In the genomic region with DNA sequence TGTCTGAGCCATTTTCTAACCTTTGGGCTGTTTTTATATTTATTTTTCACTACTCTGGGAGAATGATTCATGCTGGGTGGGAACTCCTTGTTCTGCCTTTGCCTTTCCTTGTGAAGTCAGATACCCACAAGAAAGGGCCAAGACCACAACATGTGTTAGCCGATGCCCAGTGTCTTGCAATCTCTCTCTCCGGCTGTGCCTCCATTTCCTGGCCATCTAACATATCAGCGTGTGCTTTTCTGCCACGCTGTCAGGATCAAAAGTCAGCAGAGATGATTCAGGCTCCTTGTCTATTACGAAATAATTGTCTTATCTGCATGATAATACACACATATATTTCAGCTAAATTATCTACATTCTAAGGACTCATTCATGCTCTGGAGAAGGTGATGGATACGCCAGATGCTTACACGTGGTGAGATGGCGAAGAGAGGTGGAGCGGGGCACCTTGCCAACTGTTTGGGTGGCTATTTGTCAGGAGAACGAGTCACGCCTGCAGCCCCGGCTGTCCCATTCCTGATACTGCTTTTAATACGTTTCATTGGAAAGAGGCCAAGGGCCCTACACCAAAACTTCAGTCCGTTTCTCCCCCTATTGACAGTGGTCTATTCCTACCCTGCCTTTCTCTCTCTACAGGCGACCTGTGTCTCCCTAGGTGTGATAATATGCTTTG, we compare ENCODE assay signal across 12 mouse cellular contexts.
DNase-seq lines count a peak whose midpoint lies in the region; ATAC-seq and TF ChIP-seq lines count a peak whose summit lies in the region.
"Had no signal": no experiment of that assay in that cellular context is flagged by ENCODE, and none has a peak within 500 bp of the region (broad histone marks: within the 10 kb centered on the region; RNA-seq: fewer than 3 reads in every experiment).

No protein-coding gene starts in this region.

- H3K9me3 ChIP-seq in lung, postnatal 0 days (ENCODE audit: low read length) = no peaks in the 10 kb centered on the region

- intact Hi-C loops in gastrocnemius, postnatal 36 days (cut with DNase I) = no loop called here

- H3K27me3 ChIP-seq in lung, postnatal 0 days (replicated peaks; ENCODE audit: insufficient read depth, low read length) = no peaks in the 10 kb centered on the region

- no peak overlapping the region for H3K4me3 ChIP-seq in lung, postnatal 0 days (ENCODE audit: low read depth, low read length)
- H3K4me3 ChIP-seq in lung, adult 2 months (replicated peaks; ENCODE audit: extremely low read depth, low read depth, low read length) = no peak overlapping the region

- 44% methylated on average over 15 of the region's 15 CpGs for WGBS in lung, postnatal 0 days
- WGBS in lung, adult 2 months = 48% methylated on average over 15 of the region's 15 CpGs

- TF ChIP-seq POLR2A in lung, adult 2 months (IDR thresholded peaks at IDR 0.05; ENCODE audit: borderline replicate concordance, extremely low read depth, low read depth, low read length) = no peak

- 0 out of 2 replicates have a peak, but pooled peaks cover 5% of the 10 kb centered on the region for H3K4me1 ChIP-seq in lung, postnatal 0 days (ENCODE audit: insufficient read depth, low read depth, low read length)
- H3K4me1 ChIP-seq in lung, adult 2 months (ENCODE audit: control insufficient read depth, insufficient read depth, low read length) = no peaks in the 10 kb centered on the region

- TF ChIP-seq EP300 in lung, postnatal 0 days (IDR thresholded peaks at IDR 0.05) = no peak

- no peak overlapping the region for H3K27ac ChIP-seq in lung, postnatal 0 days (ENCODE audit: low read length)

- H3K9ac ChIP-seq in lung, postnatal 0 days (replicated peaks; ENCODE audit: low read depth) = no peak overlapping the region
- H3K9ac ChIP-seq: forebrain, postnatal 0 days had no signal

- ATAC-seq in lung, postnatal 0 days = no peak
- peak; percentile 73 for ATAC-seq in granulocyte monocyte progenitor cell, adult 5-6 weeks (replicated peaks; ENCODE audit: poor library complexity, severe bottlenecking)

- no peak overlapping the region for H3K4me2 ChIP-seq in lung, postnatal 0 days (replicated peaks; ENCODE audit: low read depth, low read length)

- DNase-seq in gastrocnemius, postnatal 10 days = peak; percentile 34
- DNase-seq in gastrocnemius, postnatal 36 days = no peak
- DNase-seq in lung, postnatal 0 days (ENCODE audit: low spot score) = peak; percentile 32
- no peak for DNase-seq in lung, adult 2 months
- peak; percentile 77 for DNase-seq in adrenal gland, adult 2 months
- DNase-seq in retina, embryonic 14.5 days (ENCODE audit: low spot score) = no peak
- DNase-seq in layer of hippocampus, postnatal 14 days (ENCODE audit: low spot score in 2 of 2) = no peak
- DNase-seq: layer of hippocampus, postnatal 36 days; right cerebral cortex, adult 18-20 months; thymus, adult 2 months had no signal

- no peaks in the 10 kb centered on the region for H3K36me3 ChIP-seq in lung, postnatal 0 days (ENCODE audit: insufficient read depth, low read length)

- TF ChIP-seq CTCF in lung, postnatal 0 days (IDR thresholded peaks at IDR 0.05) = no peak
- TF ChIP-seq CTCF in lung, adult 2 months (IDR thresholded peaks at IDR 0.05; ENCODE audit: insufficient read depth, low read length) = no peak

Comparison
In these comparisons a context has a peak if more than half of its experiments do, and no peak if none do; other contexts are left out.
1. DNase-seq: peak in gastrocnemius, postnatal 10 days (single experiment), lung, postnatal 0 days (single experiment) and adrenal gland, adult 2 months (single experiment); none in gastrocnemius, postnatal 36 days (0 of 2), lung, adult 2 months (single experiment), retina, embryonic 14.5 days (single experiment) and layer of hippocampus, postnatal 14 days (0 of 2).